Mouse (Mus musculus) telencephalon, adult 2 months (tissue): ENCODE measurements around the gene Saa3.
A peak's percentile ranks its signal among the peaks of the same experiment; 100 is the strongest.
"Not testable (repeated sequence)": the region's sequence is repeated elsewhere in the genome, so short reads cannot be mapped to it uniquely, and the experiment has no call there.

Experiments used
- DNase-seq: peaks from one replicate; pipeline ENCODE4 v3.0.0-alpha.2; 2011; ENCODE audit warnings: low read depth, low spot score

Saa3 gene

GRCm38 (mm10) chr7:46712250-46712649, 3.2 kb downstream of the Saa3 start:
- no peak for DNase-seq

- peak; percentile 73 for DNase-seq
These were observed 5.1 kb downstream of the Saa3 start, which contains the start of gene Saal1 for GRCm38 (mm10) chr7:46710390-46710844. Saal1 (minus strand) TSS chr7:46710680.

- DNase-seq = no peak
These were observed 14.9 kb downstream of the Saa3 start for GRCm38 (mm10) chr7:46700521-46701025.

- DNase-seq = no peak
These were observed 18.7 kb downstream of the Saa3 start for GRCm38 (mm10) chr7:46696754-46697153.

- DNase-seq = no peak
These were observed 28.7 kb downstream of the Saa3 start for GRCm38 (mm10) chr7:46686827-46687226.

- DNase-seq = no peak
These were observed 34.8 kb downstream of the Saa3 start for GRCm38 (mm10) chr7:46680732-46681131.

- DNase-seq = not testable (repeated sequence)
These were observed 36.5 kb downstream of the Saa3 start for GRCm38 (mm10) chr7:46679044-46679443.

GRCm38 (mm10) chr7:46678417-46678816, 37.1 kb downstream of the Saa3 start:
- DNase-seq = no peak

- DNase-seq = no peak
These were observed 38.6 kb downstream of the Saa3 start for GRCm38 (mm10) chr7:46676808-46677360.

GRCm38 (mm10) chr7:46675886-46676285, 39.6 kb downstream of the Saa3 start:
- no peak for DNase-seq

- no peak for DNase-seq
These were observed 40.4 kb downstream of the Saa3 start for GRCm38 (mm10) chr7:46675061-46675460.

- DNase-seq = no peak
These were observed 43.3 kb downstream of the Saa3 start, which contains the start of gene Tph1 for GRCm38 (mm10) chr7:46672160-46672672. Tph1 (minus strand) TSS chr7:46672537.

- DNase-seq = no peak
These were observed 48.2 kb downstream of the Saa3 start for GRCm38 (mm10) chr7:46667256-46667655.

GRCm38 (mm10) chr7:46665236-46665635, 50.3 kb downstream of the Saa3 start:
- DNase-seq = no peak
